8 mouse cellular contexts compared by ENCODE assay signal in the genomic region with DNA sequence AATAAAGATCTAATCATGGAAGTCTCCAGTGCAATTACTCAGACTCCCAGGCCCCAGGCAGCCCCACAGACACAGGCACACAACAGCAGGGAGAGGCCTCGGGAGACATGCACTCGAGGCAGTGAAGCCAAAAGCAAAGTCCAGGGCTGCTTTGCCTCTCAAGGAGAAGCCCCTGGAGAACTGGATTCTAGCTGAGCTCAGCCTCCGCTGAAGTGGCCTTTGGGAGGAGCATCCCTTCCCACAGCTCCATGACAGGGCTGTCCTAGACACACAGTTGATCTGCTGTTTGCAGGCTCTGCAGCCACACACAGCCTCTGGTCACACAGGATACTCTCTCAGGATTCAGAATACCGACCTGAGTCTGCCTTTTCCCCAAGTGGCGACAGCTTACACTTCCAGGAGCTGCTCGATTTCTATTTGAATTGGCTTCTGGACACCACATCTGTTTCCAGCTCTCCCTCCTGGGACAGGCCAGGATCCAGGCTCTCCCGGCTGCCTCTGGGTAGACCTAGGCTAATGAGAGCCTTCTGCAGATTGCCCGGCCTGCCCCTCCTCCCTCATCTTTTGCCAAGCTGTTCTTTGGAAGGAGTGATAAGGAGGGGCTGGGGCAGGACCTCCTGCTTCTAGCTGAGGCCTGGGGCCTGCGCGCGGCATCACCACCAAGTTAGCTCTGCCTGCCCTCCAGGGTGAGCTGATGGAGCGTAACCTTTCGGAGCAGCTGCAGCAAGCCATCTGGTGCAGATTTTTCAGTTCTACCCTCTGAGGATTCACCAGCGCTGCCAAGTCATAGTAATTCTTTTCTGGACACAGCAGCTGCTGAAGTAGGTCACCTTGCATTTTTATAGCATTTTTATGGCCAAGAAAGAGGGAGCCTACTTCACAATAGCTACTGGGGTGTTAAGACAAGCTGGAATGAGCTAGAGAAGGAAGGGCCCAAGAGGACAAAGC. TPM values are rescaled to one million over a fixed set of nuclear protein-coding genes. Genes with fewer than 3 reads are reported as not detected.
DNase-seq lines count a peak whose midpoint lies in the region; ATAC-seq lines count a peak whose summit lies in the region.

No protein-coding gene starts in this region.

- no peaks in the 10 kb centered on the region for H3K27me3 ChIP-seq in forebrain, embryonic 14.5 days (replicated peaks; ENCODE audit: control insufficient read depth, insufficient read depth, low read length)
- no peaks in the 10 kb centered on the region for H3K27me3 ChIP-seq in hindbrain, embryonic 11.5 days (ENCODE audit: control insufficient read depth, insufficient read depth, low read length)
- no peaks in the 10 kb centered on the region for H3K27me3 ChIP-seq in midbrain, embryonic 16.5 days (ENCODE audit: control insufficient read depth, insufficient read depth, low read depth, low read length)

- peak overlapping the region; percentile 79 for H3K27ac ChIP-seq in forebrain, embryonic 14.5 days (ENCODE audit: low read depth, low read length)
- H3K27ac ChIP-seq in hindbrain, embryonic 11.5 days (ENCODE audit: low read depth, low read length), result peak overlapping the region; percentile 87
- H3K27ac ChIP-seq in midbrain, embryonic 16.5 days (ENCODE audit: low read length), result peak overlapping the region; percentile 66

- ATAC-seq in forebrain, embryonic 14.5 days, result peak; percentile 30
- peak; percentile 83 for ATAC-seq in hindbrain, embryonic 11.5 days (ENCODE audit: low FRiP score)
- ATAC-seq in midbrain, embryonic 16.5 days, result peak; percentile 33
- ATAC-seq in granulocyte monocyte progenitor cell, adult 5-6 weeks (replicated peaks; ENCODE audit: poor library complexity, severe bottlenecking), result no peak

- no peak overlapping the region for H3K4me3 ChIP-seq in forebrain, embryonic 14.5 days (ENCODE audit: low read depth, low read length)
- no peak overlapping the region for H3K4me3 ChIP-seq in hindbrain, embryonic 11.5 days (ENCODE audit: low read depth, low read length)
- no peak overlapping the region for H3K4me3 ChIP-seq in midbrain, embryonic 16.5 days (ENCODE audit: low read depth, low read length)

- 22% methylated on average over 14 of the region's 14 CpGs for WGBS in forebrain, embryonic 14.5 days
- 14% methylated on average over 14 of the region's 14 CpGs for WGBS in hindbrain, embryonic 11.5 days
- 20% methylated on average over 14 of the region's 14 CpGs for WGBS in midbrain, embryonic 16.5 days

- H3K4me1 ChIP-seq in forebrain, embryonic 14.5 days (ENCODE audit: control insufficient read depth, insufficient read depth, low read length), result peaks cover 29% of the 10 kb centered on the region
- H3K4me1 ChIP-seq in hindbrain, embryonic 11.5 days (replicated peaks; ENCODE audit: control insufficient read depth, insufficient read depth, low read length), result peaks cover 21% of the 10 kb centered on the region
- peaks cover 37% of the 10 kb centered on the region for H3K4me1 ChIP-seq in midbrain, embryonic 16.5 days (ENCODE audit: control insufficient read depth, insufficient read depth, low read length)

- H3K36me3 ChIP-seq in forebrain, embryonic 14.5 days (ENCODE audit: control insufficient read depth, insufficient read depth, low read length), result no peaks in the 10 kb centered on the region
- no peaks in the 10 kb centered on the region for H3K36me3 ChIP-seq in hindbrain, embryonic 11.5 days (ENCODE audit: control insufficient read depth, insufficient read depth, low read length)
- H3K36me3 ChIP-seq in midbrain, embryonic 16.5 days (ENCODE audit: control insufficient read depth, insufficient read depth, low read length), result no peaks in the 10 kb centered on the region

- no peak overlapping the region for H3K9ac ChIP-seq in forebrain, embryonic 14.5 days (ENCODE audit: low read length)
- no peak overlapping the region for H3K9ac ChIP-seq in hindbrain, embryonic 11.5 days (ENCODE audit: low read depth, low read length)
- peak overlapping the region; percentile 42 for H3K9ac ChIP-seq in midbrain, embryonic 16.5 days (ENCODE audit: low read depth, low read length)

- DNase-seq in cerebellum, adult 9-10 months, result peak; percentile 59
- no peak for DNase-seq in cerebellum, adult 11 months
- peak; percentile 95 for DNase-seq in MN1 (ENCODE audit: low spot score)
- peak; percentile 68 for DNase-seq in forebrain, embryonic 14.5 days (ENCODE audit: low spot score)
- DNase-seq in hindbrain, embryonic 11.5 days (ENCODE audit: low spot score), result peak; percentile 67
- no peak for DNase-seq in thymus, postnatal 36 days

- no peak overlapping the region for H3K4me2 ChIP-seq in forebrain, embryonic 14.5 days (ENCODE audit: low read length)
- no peak overlapping the region for H3K4me2 ChIP-seq in hindbrain, embryonic 11.5 days (replicated peaks; ENCODE audit: low read depth, low read length)
- H3K4me2 ChIP-seq in midbrain, embryonic 16.5 days (ENCODE audit: low read length), result no peak overlapping the region

- H3K9me3 ChIP-seq in forebrain, embryonic 14.5 days (replicated peaks; ENCODE audit: control insufficient read depth, low read length), result no peaks in the 10 kb centered on the region
- no peaks in the 10 kb centered on the region for H3K9me3 ChIP-seq in hindbrain, embryonic 11.5 days (ENCODE audit: control insufficient read depth, low read length)
- no peaks in the 10 kb centered on the region for H3K9me3 ChIP-seq in midbrain, embryonic 16.5 days (replicated peaks; ENCODE audit: control insufficient read depth, low read length, poor library complexity, severe bottlenecking)

RNA-seq across cellular contexts. Expression of gene BC034090, which starts 14.5 kb away (rescaled TPM):
- polyA plus RNA-seq in forebrain, embryonic 14.5 days (2014; fragmentation: Nextera tagmentation; extraction: Ambion mirVana), result 2.4 TPM in 2 replicates
- 1.7 and 2.5 TPM in 2 replicates for polyA plus RNA-seq in hindbrain, embryonic 11.5 days (2014; fragmentation: Nextera tagmentation; extraction: Ambion mirVana)
- polyA plus RNA-seq in midbrain, embryonic 16.5 days (2015; fragmentation: Nextera tagmentation; extraction: Ambion mirVana), result 2.8 and 5.5 TPM in 2 replicates
- 2.5 TPM in 1 of 2 replicates, not detected in the other for total RNA-seq in granulocyte monocyte progenitor cell, adult 5-6 weeks (2014; fragmentation: Nextera tagmentation)
- total RNA-seq in granulocyte monocyte progenitor cell, adult 5-6 weeks (2017), result 0.13 TPM in 1 of 2 replicates, not detected in the other

Comparison
In these comparisons a context has a peak if more than half of its experiments do, and no peak if none do; other contexts are left out.
1. DNase-seq: peak in cerebellum, adult 9-10 months (single experiment), MN1 (single experiment), forebrain, embryonic 14.5 days (single experiment) and hindbrain, embryonic 11.5 days (single experiment); none in cerebellum, adult 11 months (single experiment) and thymus, postnatal 36 days (0 of 2).
2. Peak in every context shown above with its lines, with median percentiles within 50 percentile points of each other: H3K27ac ChIP-seq.